Mouse (Mus musculus): ENCODE data around the gene Prkar1b. TPM values are rescaled to one million over a fixed set of nuclear protein-coding genes. Genes with fewer than 3 reads are reported as not detected.
A peak's percentile ranks its signal among the peaks of the same experiment; 100 is the strongest.

The Prkar1b gene
- total RNA-seq, 2 experiments from 2014 or later: 20.2 to 52.4 TPM

GRCm38 (mm10) chr5:139061680-139062079, 88.1 kb downstream of the Prkar1b start:
- DNase-seq: no peak

- no peak for DNase-seq
Observed at GRCm38 (mm10) chr5:139060460-139061051, 89.2 kb downstream of the Prkar1b start.

GRCm38 (mm10) chr5:139053176-139053575, 96.6 kb downstream of the Prkar1b start:
- no peak for DNase-seq

- DNase-seq: no peak
Observed at GRCm38 (mm10) chr5:139051276-139051675, 98.5 kb downstream of the Prkar1b start.

- no peak for DNase-seq
Observed at GRCm38 (mm10) chr5:139049367-139049766, 100.4 kb downstream of the Prkar1b start.

GRCm38 (mm10) chr5:139047171-139047570, 102.6 kb downstream of the Prkar1b start:
- peak in 1 of 2 experiments; percentile 19 for DNase-seq

- DNase-seq: no peak
Observed at GRCm38 (mm10) chr5:139046636-139047035, 103.2 kb downstream of the Prkar1b start.

- DNase-seq: no peak
Observed at GRCm38 (mm10) chr5:139043546-139043945, 106.3 kb downstream of the Prkar1b start.

GRCm38 (mm10) chr5:139042299-139042698, 107.5 kb downstream of the Prkar1b start:
- no peak for DNase-seq

GRCm38 (mm10) chr5:139035171-139035570, 114.6 kb downstream of the Prkar1b start:
- no peak for DNase-seq

GRCm38 (mm10) chr5:139034746-139035145, 115.1 kb downstream of the Prkar1b start:
- no peak for DNase-seq

GRCm38 (mm10) chr5:139033406-139034317, 116.1 kb downstream of the Prkar1b start:
- DNase-seq: peak; percentile 78

GRCm38 (mm10) chr5:139027603-139028002, 122.2 kb downstream of the Prkar1b start:
- no peak for DNase-seq

- no peak for DNase-seq
Observed at GRCm38 (mm10) chr5:139024351-139025105, 125.3 kb downstream of the Prkar1b start.

GRCm38 (mm10) chr5:139020595-139020994, 129.2 kb downstream of the Prkar1b start:
- peak in 1 of 2 experiments; percentile 21 for DNase-seq

GRCm38 (mm10) chr5:139017371-139018124, 132.3 kb downstream of the Prkar1b start:
- peak; percentile 85 to 86 for DNase-seq

- peak; percentile 97 for DNase-seq
Observed at GRCm38 (mm10) chr5:139015097-139015496, 134.7 kb downstream of the Prkar1b start.

GRCm38 (mm10) chr5:139010649-139011048, 139.2 kb downstream of the Prkar1b start:
- DNase-seq: peak; percentile 55 to 63

- DNase-seq: peak; percentile 24 to 35
Observed at GRCm38 (mm10) chr5:139007141-139007775, 142.5 kb downstream of the Prkar1b start.

- DNase-seq: no peak
Observed at GRCm38 (mm10) chr5:139004588-139004987, 145.2 kb downstream of the Prkar1b start.

GRCm38 (mm10) chr5:138999716-139000115, 150.1 kb downstream of the Prkar1b start:
- no peak for DNase-seq
